Mouse (Mus musculus): ENCODE measurements around the gene Pip4k2a.

DNA sequence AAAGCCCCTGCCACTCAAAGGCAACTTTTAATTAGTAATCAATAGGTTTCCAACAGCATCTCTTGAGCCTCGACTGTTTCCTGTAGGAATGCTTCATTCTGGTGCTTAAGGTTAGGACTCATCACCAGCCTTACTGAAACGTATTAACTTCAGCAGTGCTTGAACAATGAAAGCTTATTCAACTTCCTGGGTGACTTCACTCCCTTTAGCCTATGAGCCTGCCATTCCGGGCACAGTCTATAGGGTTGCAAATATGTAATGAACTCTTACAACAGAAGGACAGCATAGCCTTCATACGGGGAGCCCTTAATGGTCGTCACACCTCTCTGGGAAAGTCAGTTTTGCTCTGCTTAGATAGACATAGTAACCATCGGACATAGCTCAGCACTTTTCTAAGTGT is 87.7 kb downstream of the Pip4k2a start:
- TF ChIP-seq CTCF (IDR thresholded peaks at IDR 0.05; ENCODE audit: low read depth, low read length) (no peak), GATA1 (IDR thresholded peaks at IDR 0.05; ENCODE audit: borderline replicate concordance, low read length) (no peak), TAL1 (conservative IDR thresholded peaks at IDR 0.05; ENCODE audit: low read depth, low read length) (no peak), GATA2 (IDR thresholded peaks at IDR 0.05; ENCODE audit: borderline replicate concordance, low read depth, low read length) (no peak), POLR2AphosphoS5 (IDR thresholded peaks at IDR 0.05; ENCODE audit: insufficient replicate concordance, low read depth, low read length) (no peak)

Measured in G1E (cell line).